Mouse (Mus musculus): ENCODE data around the gene Gm4969. TPM values are rescaled to one million over a fixed set of nuclear protein-coding genes. Genes with fewer than 3 reads are reported as not detected.

Gene Gm4969
- total RNA-seq, 2 experiments from 2014 or later, result 0.33 to 0.71 TPM

DNA sequence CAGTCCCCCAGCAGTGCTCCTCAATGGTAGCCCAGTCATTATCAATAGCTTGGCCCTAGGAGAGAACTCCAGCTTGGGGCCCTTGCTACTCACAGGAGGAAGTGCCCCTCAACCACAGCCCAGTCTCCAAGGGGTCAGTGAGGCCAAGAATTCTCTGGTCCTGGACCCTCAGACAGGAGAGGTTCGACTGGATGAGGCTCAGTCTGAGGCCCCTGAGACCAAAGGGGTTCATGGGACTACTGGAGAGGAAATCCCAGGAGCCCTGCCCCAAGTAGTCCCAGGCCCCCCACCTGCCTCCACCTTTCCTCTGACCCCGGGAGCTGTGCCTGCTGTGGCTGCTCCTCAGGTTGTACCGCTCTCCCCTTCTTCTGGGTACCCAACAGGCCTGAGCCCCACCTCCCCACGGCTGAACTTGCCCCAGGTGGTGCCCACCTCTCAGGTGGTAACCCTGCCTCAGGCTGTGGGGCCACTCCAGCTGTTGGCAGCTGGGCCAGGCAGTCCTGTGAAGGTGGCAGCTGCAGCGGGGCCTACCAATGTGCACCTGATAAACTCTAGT lies 21.7 kb downstream of the Gm4969 start:
- Histone ChIP-seq H3K4me3 (no peak overlapping the region), H3K27ac (no peak overlapping the region)
- DNase-seq (ENCODE audit: low spot score in 2 of 2), result no peak
- no peak for TF ChIP-seq CTCF (conservative IDR thresholded peaks at IDR 0.05)

DNA sequence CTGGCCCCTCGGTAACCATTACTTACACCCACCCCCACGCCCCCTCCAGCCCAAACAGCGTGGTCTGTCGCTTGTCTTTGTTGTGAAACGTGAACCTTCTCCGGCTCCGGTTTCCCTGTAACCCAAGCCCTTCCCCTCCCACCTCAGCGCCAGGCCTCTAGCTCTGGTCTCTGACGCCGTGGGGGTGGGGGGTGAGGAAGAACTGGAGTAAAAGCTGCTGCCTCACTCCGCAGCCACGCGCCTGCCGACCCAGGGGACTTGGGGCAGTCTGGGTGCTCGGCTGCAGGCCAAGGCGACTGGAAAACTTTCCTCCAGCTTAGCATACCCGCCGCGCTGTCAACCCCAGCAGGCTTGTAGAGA lies 22.4 kb downstream of the Gm4969 start:
- DNase-seq (ENCODE audit: low spot score in 2 of 2), result no peak
- TF ChIP-seq CTCF (conservative IDR thresholded peaks at IDR 0.05), result no peak
- peak overlapping the region; percentile 63 for H3K4me3 ChIP-seq
- H3K27ac ChIP-seq, result no peak overlapping the region

DNA sequence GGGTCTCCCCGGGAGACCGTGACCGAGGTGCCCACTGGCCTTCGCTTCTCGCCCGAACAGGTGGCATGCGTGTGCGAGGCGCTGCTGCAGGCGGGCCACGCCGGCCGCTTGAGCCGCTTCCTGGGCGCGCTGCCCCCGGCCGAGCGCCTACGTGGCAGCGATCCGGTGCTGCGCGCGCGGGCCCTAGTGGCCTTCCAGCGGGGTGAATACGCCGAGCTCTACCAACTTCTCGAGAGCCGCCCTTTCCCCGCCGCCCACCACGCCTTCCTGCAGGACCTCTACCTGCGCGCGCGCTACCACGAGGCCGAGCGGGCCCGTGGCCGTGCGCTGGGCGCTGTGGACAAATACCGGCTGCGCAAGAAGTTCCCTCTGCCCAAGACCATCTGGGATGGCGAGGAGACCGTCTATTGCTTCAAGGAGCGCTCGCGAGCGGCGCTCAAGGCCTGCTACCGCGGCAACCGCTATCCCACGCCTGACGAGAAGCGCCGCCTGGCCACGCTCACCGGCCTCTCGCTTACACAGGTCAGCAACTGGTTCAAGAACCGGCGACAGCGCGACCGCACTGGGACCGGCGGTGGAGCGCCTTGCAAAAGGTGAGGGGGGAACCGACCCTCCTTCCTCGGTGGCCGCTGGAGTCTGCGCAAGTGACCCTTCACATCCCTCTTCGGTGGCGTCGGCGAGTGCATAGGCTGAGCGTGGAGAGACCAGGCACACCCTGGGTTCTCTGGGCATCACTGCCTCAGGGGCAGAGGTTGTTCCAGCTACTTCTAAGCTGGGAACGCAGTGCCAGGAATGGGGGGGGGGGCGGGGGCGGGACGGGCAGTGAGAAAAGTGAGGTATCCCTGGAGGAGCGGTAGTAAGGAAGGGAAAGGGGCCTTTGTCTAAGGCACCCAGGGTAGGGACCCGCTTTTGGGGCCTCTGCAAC lies 23.1 kb downstream of the Gm4969 start:
- Histone ChIP-seq H3K4me3 (peak overlapping the region; percentile 63), H3K27ac (peak overlapping the region; percentile 87)
- DNase-seq (ENCODE audit: low spot score in 2 of 2), result no peak
- TF ChIP-seq CTCF (conservative IDR thresholded peaks at IDR 0.05), result 0 out of 2 replicates have a peak, but pooled peaks have one; percentile 10

DNA sequence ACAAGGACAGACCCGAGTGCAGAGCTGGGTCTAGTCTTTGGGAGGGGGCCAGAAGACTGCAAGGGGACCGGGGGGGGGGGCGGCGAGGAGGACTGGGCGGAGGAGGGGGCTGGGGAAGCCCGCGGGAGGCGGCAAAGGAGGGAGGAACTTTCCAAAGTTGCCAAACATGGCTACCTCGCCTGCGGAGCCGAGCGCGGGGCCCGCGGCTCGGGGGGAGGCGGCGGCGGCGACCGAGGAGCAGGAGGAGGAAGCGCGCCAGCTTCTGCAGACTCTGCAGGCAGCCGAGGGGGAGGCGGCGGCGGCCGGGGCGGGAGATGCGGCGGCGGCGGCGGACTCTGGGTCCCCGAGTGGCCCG lies 23.7 kb downstream of the Gm4969 start, which contains the start of gene Six5:
Gene Six5 (plus strand): TSS at position 124 of the 355 bp plus-strand sequence.
- DNase-seq (ENCODE audit: low spot score in 2 of 2), result no peak
- H3K4me3 ChIP-seq, result peak within 1 kb of the TSS; percentile 63
- H3K27ac ChIP-seq, result peak within 1 kb of the TSS; percentile 87
- no peak for TF ChIP-seq CTCF (conservative IDR thresholded peaks at IDR 0.05)

DNA sequence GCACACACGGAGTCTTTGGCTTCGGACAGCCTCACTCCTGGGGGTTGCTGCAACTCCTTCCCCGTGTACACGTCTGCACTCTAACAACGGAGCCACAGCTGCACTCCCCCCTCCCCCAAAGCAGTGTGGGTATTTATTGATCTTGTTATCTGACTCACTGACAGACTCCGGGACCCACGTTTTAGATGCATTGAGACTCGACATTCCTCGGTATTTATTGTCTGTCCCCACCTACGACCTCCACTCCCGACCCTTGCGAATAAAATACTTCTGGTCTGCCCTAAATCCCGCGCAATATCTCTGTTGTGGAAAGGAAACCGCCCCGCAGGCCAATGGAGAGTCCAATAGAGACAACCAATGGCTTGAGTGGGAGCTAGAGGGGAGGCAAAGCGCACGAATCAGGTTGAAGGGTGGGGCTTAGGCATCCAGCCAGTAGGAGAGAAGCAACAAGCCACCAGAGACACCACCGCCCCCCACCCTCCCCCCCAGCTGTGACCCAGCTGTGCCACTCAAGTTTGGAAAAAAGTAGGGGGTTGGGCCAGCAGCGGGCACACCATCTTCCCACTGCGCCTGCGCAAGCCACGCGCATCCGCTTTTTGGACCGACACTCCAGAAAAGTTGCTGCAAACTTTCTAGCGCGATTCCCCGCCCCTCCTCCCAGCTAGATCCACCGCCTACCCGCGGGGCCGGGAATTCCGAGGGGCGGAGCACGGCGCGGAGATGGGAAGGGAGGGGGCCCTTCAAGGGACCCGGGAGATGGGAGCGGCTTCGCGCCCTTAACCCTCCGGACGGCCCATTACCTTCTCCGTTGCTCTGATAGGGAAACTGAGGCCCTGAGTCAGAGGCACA lies 24.4 kb downstream of the Gm4969 start:
- DNase-seq (ENCODE audit: low spot score in 2 of 2), result peak; percentile 77 to 79
- Histone ChIP-seq H3K4me3 (peak overlapping the region; percentile 63), H3K27ac (peak overlapping the region; percentile 87)
- TF ChIP-seq CTCF (conservative IDR thresholded peaks at IDR 0.05), result no peak

DNA sequence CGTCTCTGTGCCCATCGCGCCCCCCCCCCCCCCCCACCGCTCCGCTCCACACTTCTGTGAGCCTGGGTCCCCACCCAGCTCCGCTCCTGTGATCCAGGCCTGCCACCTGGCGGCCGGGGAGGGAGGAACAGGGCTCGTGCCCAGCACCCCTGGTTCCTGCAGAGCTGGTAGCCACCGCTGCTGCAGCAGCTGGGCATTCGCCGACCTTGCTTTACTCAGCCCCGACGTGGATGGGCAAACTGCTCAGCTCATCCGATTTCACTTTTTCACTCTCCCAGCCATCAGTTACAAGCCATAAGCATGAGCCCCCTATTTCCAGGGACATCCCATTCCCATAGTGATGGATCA lies 25.0 kb downstream of the Gm4969 start:
- peak; percentile 55 to 79 for DNase-seq (ENCODE audit: low spot score in 2 of 2)
- peak overlapping the region; percentile 63 for H3K4me3 ChIP-seq
- peak; percentile 83 for TF ChIP-seq CTCF (conservative IDR thresholded peaks at IDR 0.05)
- peak overlapping the region; percentile 53 for H3K27ac ChIP-seq

DNA sequence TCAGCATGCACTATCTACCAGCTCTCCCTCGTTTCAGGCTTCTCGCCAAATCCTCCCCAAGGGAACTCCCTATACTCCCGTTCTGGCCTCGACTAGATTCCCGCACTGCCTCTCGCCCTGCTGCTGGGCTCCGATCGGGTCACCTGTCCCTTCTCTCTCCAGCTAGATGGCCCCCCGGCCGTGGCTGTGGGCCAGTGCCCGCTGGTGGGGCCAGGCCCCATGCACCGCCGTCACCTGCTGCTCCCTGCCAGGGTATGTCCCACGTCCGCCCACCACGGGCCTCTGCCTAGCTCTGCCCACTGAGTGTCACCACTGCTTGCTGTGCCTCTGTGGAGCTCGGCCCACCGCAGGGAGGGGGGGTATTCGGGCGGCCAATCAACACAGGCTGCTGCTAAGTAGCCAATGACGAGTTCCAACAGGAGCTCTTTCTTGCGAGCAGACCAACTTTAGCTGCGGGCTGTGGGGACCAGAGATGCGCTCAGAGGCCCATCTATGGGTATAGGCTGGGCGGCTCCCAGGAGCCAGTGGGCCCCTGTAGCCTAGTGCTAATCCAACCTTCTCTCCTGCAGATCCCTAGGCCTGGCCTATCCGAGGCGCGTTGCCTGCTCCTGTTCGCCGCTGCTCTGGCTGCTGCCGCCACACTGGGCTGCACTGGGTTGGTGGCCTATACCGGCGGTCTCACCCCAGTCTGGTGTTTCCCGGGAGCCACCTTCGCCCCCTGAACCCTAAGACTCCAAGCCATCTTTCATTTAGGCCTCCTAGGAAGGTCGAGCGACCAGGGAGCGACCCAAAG lies 25.6 kb downstream of the Gm4969 start:
- no peak for TF ChIP-seq CTCF (conservative IDR thresholded peaks at IDR 0.05)
- H3K4me3 ChIP-seq, result no peak overlapping the region
- H3K27ac ChIP-seq, result peak overlapping the region; percentile 4; the same call in 1 of the 2 replicates
- DNase-seq (ENCODE audit: low spot score in 2 of 2), result no peak

DNA sequence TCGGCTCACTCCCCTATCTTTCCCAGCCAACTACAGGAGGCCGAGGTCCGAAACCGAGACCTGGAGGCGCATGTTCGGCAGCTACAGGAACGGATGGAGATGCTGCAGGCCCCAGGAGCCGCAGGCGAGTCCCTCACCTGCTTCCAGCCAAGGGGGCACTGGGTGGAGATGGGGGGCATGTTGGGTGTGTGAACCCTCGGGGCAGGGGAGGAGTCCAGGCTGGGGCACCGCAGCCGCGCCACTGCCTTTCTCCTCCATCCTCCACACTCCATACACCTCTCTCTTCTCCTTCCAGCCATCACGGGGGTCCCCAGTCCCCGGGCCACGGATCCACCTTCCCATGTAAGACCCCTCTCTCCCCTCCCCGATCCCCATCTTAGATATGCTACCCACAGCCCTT lies 26.3 kb downstream of the Gm4969 start:
- Histone ChIP-seq H3K4me3 (no peak overlapping the region), H3K27ac (no peak overlapping the region)
- no peak for TF ChIP-seq CTCF (conservative IDR thresholded peaks at IDR 0.05)
- DNase-seq (ENCODE audit: low spot score in 2 of 2), result no peak

DNA sequence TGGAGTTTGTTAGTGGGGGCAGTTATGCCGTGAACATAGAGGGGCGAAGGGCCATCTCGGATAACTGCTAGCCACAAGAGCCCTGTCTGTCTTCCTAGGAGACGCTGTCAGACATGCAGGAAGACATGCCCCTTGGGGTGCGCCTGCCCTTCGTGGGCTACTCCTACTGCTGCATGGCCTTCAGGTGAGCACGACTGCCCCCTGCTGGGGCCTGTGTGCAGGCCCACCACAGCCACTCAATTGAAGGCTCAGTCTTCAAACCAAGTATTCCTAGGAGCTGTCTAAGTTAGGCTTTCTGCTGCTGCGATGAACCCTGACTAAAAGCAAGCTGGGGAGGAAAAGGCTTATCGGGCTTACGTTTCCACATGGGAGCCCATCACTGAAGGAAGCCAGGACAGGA lies 29.4 kb downstream of the Gm4969 start:
- no peak overlapping the region for H3K27ac ChIP-seq
- peak in 1 of 2 experiments; percentile 72 for DNase-seq (ENCODE audit: low spot score in 2 of 2)
- peak; percentile 92 for TF ChIP-seq CTCF (conservative IDR thresholded peaks at IDR 0.05)
- H3K4me3 ChIP-seq, result no peak overlapping the region

DNA sequence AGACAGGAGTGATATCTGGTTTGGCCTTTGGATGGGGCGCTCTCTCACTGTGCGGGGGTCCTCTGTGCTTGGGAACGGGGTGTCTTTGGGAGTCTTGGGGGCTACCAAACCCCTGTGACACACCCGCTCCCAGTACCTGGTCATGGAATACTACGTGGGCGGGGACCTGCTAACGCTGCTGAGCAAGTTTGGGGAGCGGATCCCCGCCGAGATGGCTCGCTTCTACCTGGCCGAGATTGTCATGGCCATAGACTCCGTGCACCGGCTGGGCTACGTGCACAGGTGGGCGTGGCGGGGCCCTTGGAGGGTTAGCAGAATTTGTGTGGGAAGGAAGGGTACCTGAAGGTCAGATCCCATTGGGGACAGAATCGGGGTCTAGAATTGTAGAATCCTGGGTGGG lies 31.4 kb downstream of the Gm4969 start:
- no peak overlapping the region for H3K27ac ChIP-seq
- no peak for TF ChIP-seq CTCF (conservative IDR thresholded peaks at IDR 0.05)
- no peak for DNase-seq (ENCODE audit: low spot score in 2 of 2)
- H3K4me3 ChIP-seq, result no peak overlapping the region

DNA sequence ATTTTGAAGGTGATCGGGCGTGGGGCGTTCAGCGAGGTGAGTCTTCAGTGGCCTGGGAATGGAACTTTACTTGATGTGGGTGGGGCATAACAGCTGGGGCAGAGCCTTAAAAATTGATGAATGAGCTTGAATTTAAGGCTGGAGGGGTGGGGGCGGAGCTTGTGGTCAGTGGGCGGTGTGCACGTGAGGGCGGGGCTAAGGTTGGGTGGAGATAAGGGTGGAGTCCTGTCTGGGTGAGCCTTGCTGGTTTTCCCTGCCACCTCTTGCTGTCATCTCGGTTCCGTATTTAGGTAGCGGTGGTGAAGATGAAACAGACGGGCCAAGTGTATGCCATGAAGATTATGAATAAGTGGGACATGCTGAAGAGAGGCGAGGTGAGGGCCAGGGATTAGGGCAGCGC lies 32.1 kb downstream of the Gm4969 start:
- no peak overlapping the region for H3K27ac ChIP-seq
- TF ChIP-seq CTCF (conservative IDR thresholded peaks at IDR 0.05), result no peak
- DNase-seq (ENCODE audit: low spot score in 2 of 2), result no peak
- no peak overlapping the region for H3K4me3 ChIP-seq

DNA sequence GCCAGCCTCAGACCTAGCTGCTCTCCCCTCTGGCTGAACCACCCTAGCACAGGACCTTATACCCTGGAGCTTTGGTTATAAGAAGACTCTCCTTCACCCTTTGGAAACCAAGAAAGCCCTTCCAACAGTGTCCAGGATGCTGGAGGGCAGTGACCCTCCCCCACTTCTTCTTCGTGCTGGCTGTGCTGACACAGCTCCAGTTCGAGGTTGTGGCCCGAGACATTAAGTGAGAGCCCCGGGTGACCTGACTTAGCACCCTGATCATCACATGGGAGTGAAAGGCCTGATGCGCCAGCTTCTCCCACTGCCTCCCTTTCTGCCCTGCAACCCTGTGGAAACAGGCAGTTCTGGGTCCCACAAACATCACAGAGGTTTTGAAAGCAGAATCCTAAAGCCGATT lies 32.7 kb downstream of the Gm4969 start:
- no peak overlapping the region for H3K27ac ChIP-seq
- no peak overlapping the region for H3K4me3 ChIP-seq
- DNase-seq (ENCODE audit: low spot score in 2 of 2), result no peak
- no peak for TF ChIP-seq CTCF (conservative IDR thresholded peaks at IDR 0.05)

Data from layer of hippocampus, adult 2 months (tissue).